Mouse (Mus musculus): ENCODE results near the gene Rex1bd.

GRCm38 (mm10) chr8:70530314-70530713, 23.8 kb upstream of the Rex1bd start:
- no peak for TF ChIP-seq TAL1 (IDR thresholded peaks at IDR 0.05; ENCODE audit: low read length)
- no peak for TF ChIP-seq GATA1 (IDR thresholded peaks at IDR 0.05; ENCODE audit: low read length)

Data from erythroblast, embryonic 14.5 days (primary cell).